Mouse (Mus musculus) midbrain, postnatal 0 days (tissue): ENCODE measurements around the gene Bcl2a1a. TPM values are rescaled to one million over a fixed set of nuclear protein-coding genes. Genes with fewer than 3 reads are reported as not detected.
"Not testable (repeated sequence)": the region's sequence is repeated elsewhere in the genome, so short reads cannot be mapped to it uniquely, and the experiment has no call there.

Source experiments
- ATAC-seq: fragments of 200-750 bp; cut with Nextera tagmentation; 2 replicates; pipeline ENCODE4 v1.8.0; 2017; ENCODE audit warnings: moderate number of reproducible peaks, mild to moderate bottlenecking, moderate TSS enrichment, moderate library complexity; ENCODE audit not compliant: low FRiP score
- DNase-seq: peaks from one replicate; pipeline ENCODE4 v3.0.0-alpha.2; 2015; ENCODE audit warnings: low spot score
- H3K27ac ChIP-seq: fragments of 300-500 bp; sonication (generic); 2 replicates; pipeline ENCODE4 v1.5.1; 2014; ENCODE audit warnings: low read depth, mild to moderate bottlenecking, low read length, mixed read lengths
- H3K27me3 ChIP-seq: fragments of 300-500 bp; sonication (generic); 2 replicates; pipeline ENCODE4 v1.6.1; 2014; ENCODE audit warnings: low read length, control low read depth, mixed read lengths; ENCODE audit not compliant: insufficient read depth
- H3K36me3 ChIP-seq: fragments of 300-500 bp; sonication (generic); 2 replicates; pipeline ENCODE4 v1.6.1; 2014; ENCODE audit warnings: low read length, control low read depth, mixed read lengths; ENCODE audit not compliant: insufficient read depth
- H3K4me1 ChIP-seq: fragments of 300-500 bp; sonication (generic); 2 replicates; pipeline ENCODE4 v1.6.1; 2014; ENCODE audit warnings: mild to moderate bottlenecking, control low read depth, antibody characterized with exemption, low read length, mixed read lengths; ENCODE audit not compliant: insufficient read depth
- H3K4me2 ChIP-seq: fragments of 300-500 bp; sonication (generic); 2 replicates; pipeline ENCODE4 v1.6.1; 2014; ENCODE audit warnings: low read depth, mild to moderate bottlenecking, low read length, mixed read lengths; ENCODE audit not compliant: poor library complexity, severe bottlenecking
- H3K4me3 ChIP-seq: fragments of 300-500 bp; sonication (generic); 2 replicates; pipeline ENCODE4 v1.5.1; 2014; ENCODE audit warnings: low read depth, mild to moderate bottlenecking, low read length, moderate library complexity
- H3K9ac ChIP-seq: fragments of 300-500 bp; sonication (generic); replicated peaks from 2 replicates; pipeline ENCODE4 v1.6.1; 2014; ENCODE audit warnings: mild to moderate bottlenecking, low read length, moderate library complexity, mixed read lengths; ENCODE audit not compliant: poor library complexity, severe bottlenecking
- H3K9me3 ChIP-seq: fragments of 300-500 bp; sonication (generic); 2 replicates; pipeline ENCODE4 v1.6.1; 2016; ENCODE audit warnings: low read length, control low read depth
- CTCF ChIP-seq: IDR thresholded peaks from 2 replicates; pipeline ENCODE4 v1.5.1; 2016; ENCODE audit warnings: antibody characterized with exemption, mild to moderate bottlenecking
- WGBS: fragments of 180-500 bp; shearing (Covaris S2); extraction: QIAGEN DNeasy Blood & Tissue Kit; methylation state at CpG from one replicate; pipeline ENCODE4 v1.1.7; 2014; 5-methylcytosine and 5-hydroxymethylcytosine counted together
- polyA plus RNA-seq: library from polyadenylated mRNA; unstranded; fragments of >200 nt; fragmentation: Nextera tagmentation; extraction: Ambion mirVana; gene quantifications from 2 replicates; pipeline ENCODE4 v1.2.1, GENCODE M21; 2015
- total RNA-seq: library from RNA; depleted of rRNA; stranded (reverse); fragments of >200 nt; gene quantifications from 2 replicates; pipeline ENCODE4 v1.2.3, GENCODE M21; 2014; rRNA removed

The Bcl2a1a gene
- total and polyA plus RNA-seq, 2 experiments from 2014 or later, result not detected

GRCm38 (mm10) chr9:88958891-88959290 lies 2.2 kb downstream of the Bcl2a1a start:
- Histone ChIP-seq H3K4me1 (no peaks in the 10 kb centered on the region), H3K36me3 (no peaks in the 10 kb centered on the region), H3K4me2 (no peak overlapping the region), H3K4me3 (no peak overlapping the region), H3K9ac (no peak overlapping the region), H3K27me3 (no peaks in the 10 kb centered on the region), H3K27ac (no peak overlapping the region), H3K9me3 (no peaks in the 10 kb centered on the region)
- no peak for DNase-seq
- 88% methylated on average over 3 of the region's 3 CpGs for WGBS
- TF ChIP-seq CTCF, result no peak
- ATAC-seq, result no peak

- H3K4me2 ChIP-seq, result not testable (repeated sequence)
These were observed 3.3 kb downstream of the Bcl2a1a start for GRCm38 (mm10) chr9:88959981-88960380.

GRCm38 (mm10) chr9:88966462-88966861 lies 9.8 kb downstream of the Bcl2a1a start:
- not testable (repeated sequence) for H3K4me2 ChIP-seq, DNase-seq, ATAC-seq, H3K4me1 ChIP-seq, H3K36me3 ChIP-seq, H3K9me3 ChIP-seq, H3K27me3 ChIP-seq, H3K27ac ChIP-seq, H3K9ac ChIP-seq, H3K4me3 ChIP-seq
- WGBS, result no CpG with 5 or more reads among the region's 6 CpGs

More at GRCm38 (mm10) chr9:88959981-88960380, 3.3 kb downstream of the Bcl2a1a start:
- not testable (repeated sequence) for H3K4me1 ChIP-seq, H3K9me3 ChIP-seq, ATAC-seq, DNase-seq, H3K9ac ChIP-seq, H3K27ac ChIP-seq, H3K27me3 ChIP-seq, H3K4me3 ChIP-seq, H3K36me3 ChIP-seq
- WGBS, result 50% methylated on average over 1 of the region's 1 CpGs

- not testable (repeated sequence) for H3K9me3 ChIP-seq, H3K27me3 ChIP-seq, H3K36me3 ChIP-seq, H3K4me1 ChIP-seq, H3K4me3 ChIP-seq, H3K4me2 ChIP-seq, H3K9ac ChIP-seq, H3K27ac ChIP-seq, ATAC-seq, DNase-seq
- WGBS, result no CpG with 5 or more reads among the region's 2 CpGs
These were observed 12.8 kb downstream of the Bcl2a1a start for GRCm38 (mm10) chr9:88969502-88969901.

- not testable (repeated sequence) for H3K4me3 ChIP-seq, H3K9me3 ChIP-seq, ATAC-seq, DNase-seq, H3K27me3 ChIP-seq, H3K4me2 ChIP-seq, H3K4me1 ChIP-seq, H3K27ac ChIP-seq, H3K36me3 ChIP-seq, H3K9ac ChIP-seq
- WGBS, result 84% methylated on average over 4 of the region's 4 CpGs
These were observed 20.2 kb downstream of the Bcl2a1a start for GRCm38 (mm10) chr9:88976875-88977274.

- not testable (repeated sequence) for H3K4me1 ChIP-seq, H3K9ac ChIP-seq, H3K27ac ChIP-seq, H3K36me3 ChIP-seq, ATAC-seq, H3K9me3 ChIP-seq, H3K4me2 ChIP-seq, H3K27me3 ChIP-seq, H3K4me3 ChIP-seq
- peak; percentile 0 for DNase-seq
- WGBS, result 94% methylated on average over 2 of the region's 2 CpGs
These were observed 23.1 kb downstream of the Bcl2a1a start for GRCm38 (mm10) chr9:88979781-88980180.

- H3K27me3 ChIP-seq, H3K9ac ChIP-seq, H3K36me3 ChIP-seq, H3K4me1 ChIP-seq, H3K9me3 ChIP-seq, H3K4me2 ChIP-seq, H3K4me3 ChIP-seq, ATAC-seq, H3K27ac ChIP-seq, DNase-seq: not testable (repeated sequence)
These were observed 44.8 kb downstream of the Bcl2a1a start for GRCm38 (mm10) chr9:89001541-89001940.

Other genes with a start within 250 kb of the Bcl2a1a start
- 11.4 and 11.7 TPM in 2 replicates for gene Mthfsl, start 236.6 kb upstream of the Bcl2a1a start, total RNA-seq
- gene Mthfsl, start 236.6 kb upstream of the Bcl2a1a start, polyA plus RNA-seq, result 46.0 and 48.8 TPM in 2 replicates
- not detected in 2 replicates for gene Bcl2a1d, start 225.0 kb upstream of the Bcl2a1a start, total RNA-seq
- not detected in 2 replicates for gene Bcl2a1d, start 225.0 kb upstream of the Bcl2a1a start, polyA plus RNA-seq
- not detected in 2 replicates for gene Trim43c, start 117.7 kb upstream of the Bcl2a1a start, total RNA-seq
- not detected in 2 replicates for gene Trim43c, start 117.7 kb upstream of the Bcl2a1a start, polyA plus RNA-seq
- gene Trim43b, start 135.9 kb downstream of the Bcl2a1a start, total RNA-seq, result not detected in 2 replicates
- not detected in 2 replicates for gene Trim43b, start 135.9 kb downstream of the Bcl2a1a start, polyA plus RNA-seq
- gene Bcl2a1b, start 242.3 kb downstream of the Bcl2a1a start, total RNA-seq, result 0.38 and 0.57 TPM in 2 replicates
- 1.8 and 2.8 TPM in 2 replicates for gene Bcl2a1b, start 242.3 kb downstream of the Bcl2a1a start, polyA plus RNA-seq
- not detected in 2 replicates for gene Gm29094, start 242.5 kb downstream of the Bcl2a1a start, total RNA-seq
- gene Gm29094, start 242.5 kb downstream of the Bcl2a1a start, polyA plus RNA-seq, result 0.76 TPM in 1 of 2 replicates, not detected in the other